Mouse (Mus musculus) left cerebral cortex, adult 18-20 months (tissue): ENCODE measurements around the gene 1110002E22Rik. TPM values are rescaled to one million over a fixed set of nuclear protein-coding genes. Genes with fewer than 3 reads are reported as not detected.

Source experiments
- DNase-seq, 2 experiments: peaks; one replicate each; pipeline ENCODE4 v3.0.0; 2021 to 2022; ENCODE audit warnings: low spot score in 2 of 2, mixed read lengths in 1 of 2
- total RNA-seq, 2 experiments: library from RNA; stranded (reverse); gene quantifications; 2 replicates each; pipeline ENCODE4 v1.2.3; 2021

Gene 1110002E22Rik
- total RNA-seq, 2 experiments from 2014 or later = 2.2 to 3.9 TPM

DNA sequence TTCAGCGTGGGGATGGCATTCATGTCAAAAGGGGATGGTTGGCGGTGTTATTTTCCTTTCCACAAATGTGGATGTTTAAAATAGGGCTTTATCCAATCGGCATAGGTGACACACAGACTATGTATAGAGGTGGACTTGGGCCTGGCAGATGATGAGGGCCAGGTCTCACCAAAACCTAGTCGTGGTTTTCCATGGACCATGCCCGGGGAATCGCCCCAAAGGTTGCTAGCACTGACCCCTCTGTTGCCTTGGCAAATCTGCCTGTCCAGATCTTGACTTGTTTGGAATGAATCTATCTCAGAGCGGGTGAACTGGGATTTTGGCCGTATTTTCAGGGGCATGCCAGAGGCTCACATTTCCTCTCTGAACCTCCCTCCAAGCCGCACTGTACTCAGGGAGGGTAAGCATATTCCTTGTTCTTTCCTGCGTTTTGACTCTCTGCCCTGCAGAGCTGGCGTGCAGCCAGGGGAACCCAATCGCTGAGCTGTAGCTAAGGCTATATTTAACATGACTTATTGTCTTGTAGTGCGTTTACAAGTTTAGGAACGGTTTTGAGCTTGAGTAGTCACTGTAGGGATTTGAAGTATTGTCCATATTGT, 1.0 kb upstream of the 1110002E22Rik start:
- peak in 1 of 2 experiments; percentile 36 for DNase-seq

GRCm38 (mm10) chr3:138065930-138066329, 1.1 kb downstream of the 1110002E22Rik start:
- peak in 1 of 2 experiments; percentile 4 for DNase-seq

- peak in 1 of 2 experiments; percentile 55 for DNase-seq
These were observed 1.6 kb downstream of the 1110002E22Rik start for GRCm38 (mm10) chr3:138066348-138066856.

DNA sequence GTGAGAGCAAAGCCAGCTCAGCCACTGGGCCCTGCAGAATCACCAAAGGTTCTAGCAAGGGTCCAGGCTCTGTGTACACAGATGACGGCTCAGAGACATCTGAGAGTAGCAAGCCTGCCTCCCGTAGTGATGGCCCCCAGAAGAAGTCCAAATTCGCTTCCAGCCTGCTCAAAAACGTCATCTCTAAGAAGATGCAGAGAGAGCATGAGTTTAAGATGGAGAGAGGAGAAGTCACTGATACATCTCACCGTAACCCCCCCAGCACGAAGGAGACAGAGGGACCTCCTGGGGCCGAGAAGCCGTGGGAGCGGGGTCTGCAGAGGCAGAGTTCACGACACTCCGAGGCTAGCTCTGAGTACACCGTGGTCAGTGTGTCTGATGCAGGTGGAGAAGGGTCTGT, 2.4 kb downstream of the 1110002E22Rik start, which contains the start of gene Gm5105:
Gene Gm5105, minus strand, starts transcription at position 101 of the 400 bp plus-strand sequence.
- no peak for DNase-seq

GRCm38 (mm10) chr3:138068103-138068502, 3.3 kb downstream of the 1110002E22Rik start:
- DNase-seq = no peak

DNA sequence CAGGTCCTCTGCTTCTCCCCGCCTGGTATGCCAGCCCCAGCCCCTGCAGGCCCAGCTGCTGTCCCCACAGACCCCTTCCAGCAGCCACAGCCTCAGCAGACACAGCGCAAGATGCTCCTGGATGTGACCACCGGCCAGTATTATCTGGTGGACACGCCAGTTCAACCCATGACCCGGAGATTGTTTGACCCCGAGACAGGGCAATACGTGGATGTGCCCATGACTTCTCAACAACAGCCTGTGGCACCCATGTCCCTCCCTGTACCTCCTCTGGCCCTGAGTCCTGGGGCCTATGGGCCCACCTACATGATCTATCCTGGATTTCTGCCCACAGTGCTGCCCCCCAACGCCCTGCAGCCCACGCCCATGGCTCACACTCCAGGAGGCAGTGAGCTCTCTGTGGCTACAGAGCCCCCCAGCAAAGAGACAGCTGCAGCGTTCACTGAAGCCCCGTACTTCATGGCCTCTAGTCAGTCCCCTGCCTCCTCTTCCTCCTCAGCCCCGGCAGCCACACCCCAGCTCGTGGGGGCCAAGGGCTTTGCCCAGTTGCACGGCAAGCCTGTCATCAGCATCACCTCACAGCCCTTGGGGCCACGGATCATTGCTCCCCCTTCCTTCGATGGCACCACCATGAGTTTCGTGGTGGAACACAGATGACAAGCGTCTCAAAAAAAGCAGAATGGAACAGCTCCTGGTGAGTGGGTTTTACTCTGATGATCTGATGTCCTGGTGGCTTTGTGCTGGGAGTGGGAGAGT, 5.1 kb downstream of the 1110002E22Rik start:
- no peak for DNase-seq

DNA sequence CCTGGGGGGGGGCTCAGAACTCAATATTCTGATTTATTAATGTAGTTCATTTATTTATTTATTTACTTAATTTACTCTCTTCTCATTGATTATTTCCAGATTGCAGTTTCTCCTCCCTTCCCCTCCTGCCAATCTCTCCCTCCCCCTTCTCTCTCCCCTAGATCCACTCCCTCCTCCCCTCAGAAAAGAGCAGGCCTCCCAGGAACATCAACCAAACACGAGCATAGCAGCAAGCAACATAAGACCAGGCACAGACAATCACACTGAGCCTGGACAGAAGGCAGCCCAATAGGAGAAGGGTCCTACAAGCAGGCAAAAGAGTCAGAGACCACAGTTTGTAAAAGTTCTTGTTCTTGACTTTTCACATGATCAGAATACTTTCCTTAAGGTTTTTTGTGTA, 6.2 kb downstream of the 1110002E22Rik start:
- DNase-seq = no peak

- no peak for DNase-seq
These were observed 6.7 kb downstream of the 1110002E22Rik start for GRCm38 (mm10) chr3:138071476-138072073.

DNA sequence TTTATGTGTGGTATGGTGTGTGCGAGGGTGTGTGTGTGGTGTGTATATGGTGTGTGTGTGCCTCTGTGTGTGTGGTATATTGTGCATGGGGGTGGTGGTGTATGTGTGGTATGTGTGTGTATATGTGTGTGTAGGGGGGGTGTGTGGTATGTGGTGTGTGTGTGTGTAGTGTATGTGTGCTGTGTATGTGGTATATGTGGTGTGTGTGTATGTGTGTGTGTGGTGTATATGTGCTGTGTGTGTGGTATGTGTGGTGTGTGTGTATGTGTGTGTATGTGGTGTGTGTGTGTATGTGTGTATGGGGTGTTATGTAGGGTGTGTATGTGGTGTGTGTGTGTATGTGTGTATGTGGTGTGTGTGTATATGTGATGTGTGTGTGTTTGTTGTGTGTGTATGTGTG, 9.4 kb downstream of the 1110002E22Rik start:
- DNase-seq = no peak

- no peak for DNase-seq
These were observed 10.4 kb downstream of the 1110002E22Rik start for GRCm38 (mm10) chr3:138075209-138075608.

GRCm38 (mm10) chr3:138077476-138078340, 12.9 kb downstream of the 1110002E22Rik start:
- DNase-seq = no peak

DNA sequence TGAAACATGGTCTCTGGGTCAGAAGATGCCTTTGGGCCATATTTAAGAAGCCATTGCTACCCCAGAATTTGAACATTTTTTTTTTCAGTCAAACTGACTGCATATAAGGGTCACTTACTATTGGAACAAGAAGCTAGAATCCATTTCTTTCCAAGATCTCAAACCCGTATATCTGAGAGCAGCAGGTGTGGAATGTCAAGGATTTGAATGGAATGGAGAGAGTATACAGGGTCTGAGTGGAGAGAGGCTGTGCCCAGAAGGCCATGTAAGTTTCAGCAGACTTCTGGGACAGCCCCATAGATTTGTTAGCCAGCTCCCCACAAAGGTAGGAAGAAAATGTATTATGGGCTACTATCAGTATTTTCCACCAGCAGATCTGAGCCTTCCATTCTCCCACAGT, 13.8 kb downstream of the 1110002E22Rik start:
- no peak for DNase-seq

GRCm38 (mm10) chr3:138083073-138083637, 18.3 kb downstream of the 1110002E22Rik start:
- DNase-seq = no peak

- DNase-seq = no peak
These were observed 19.0 kb downstream of the 1110002E22Rik start for GRCm38 (mm10) chr3:138083896-138084295.

DNA sequence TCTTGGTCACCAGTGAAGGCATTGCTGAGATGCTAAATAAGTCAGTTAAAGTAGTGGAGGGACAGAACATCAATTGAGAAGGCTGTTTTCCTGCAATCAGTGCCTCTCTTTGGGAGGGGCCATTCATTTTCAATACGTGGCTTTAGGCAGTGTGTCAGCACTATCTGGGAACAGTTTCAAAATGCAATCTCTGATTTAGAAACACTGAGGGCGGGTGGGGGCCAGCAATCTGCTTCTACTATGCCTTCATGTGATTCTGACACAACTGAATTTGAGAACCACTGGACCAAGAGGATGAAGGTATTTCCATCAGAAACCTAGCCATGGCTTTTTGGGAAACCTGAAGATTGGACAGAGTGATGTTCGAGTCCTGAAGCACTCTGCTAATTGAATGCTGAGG, 30.4 kb downstream of the 1110002E22Rik start:
- DNase-seq = peak; percentile 40 to 69

DNA sequence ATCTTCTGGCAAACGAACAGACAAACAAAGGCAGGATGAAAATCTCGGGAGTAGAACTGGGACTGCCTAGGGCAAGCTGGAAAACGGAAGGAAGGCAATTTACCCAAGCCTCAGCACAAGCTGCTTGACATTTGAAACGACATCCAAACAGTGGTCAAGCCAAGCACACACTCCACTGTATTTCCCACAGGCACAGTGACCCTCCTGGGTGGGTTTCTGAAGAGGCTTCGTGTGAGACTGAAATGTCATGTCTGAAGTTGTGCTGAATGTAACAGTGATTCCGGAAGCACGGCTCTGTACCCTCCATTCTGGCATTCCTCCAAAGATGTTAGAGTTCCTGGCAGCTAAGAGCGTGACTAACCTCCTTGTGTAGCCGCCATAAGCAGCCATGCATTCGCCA, 30.9 kb downstream of the 1110002E22Rik start:
- DNase-seq = no peak

DNA sequence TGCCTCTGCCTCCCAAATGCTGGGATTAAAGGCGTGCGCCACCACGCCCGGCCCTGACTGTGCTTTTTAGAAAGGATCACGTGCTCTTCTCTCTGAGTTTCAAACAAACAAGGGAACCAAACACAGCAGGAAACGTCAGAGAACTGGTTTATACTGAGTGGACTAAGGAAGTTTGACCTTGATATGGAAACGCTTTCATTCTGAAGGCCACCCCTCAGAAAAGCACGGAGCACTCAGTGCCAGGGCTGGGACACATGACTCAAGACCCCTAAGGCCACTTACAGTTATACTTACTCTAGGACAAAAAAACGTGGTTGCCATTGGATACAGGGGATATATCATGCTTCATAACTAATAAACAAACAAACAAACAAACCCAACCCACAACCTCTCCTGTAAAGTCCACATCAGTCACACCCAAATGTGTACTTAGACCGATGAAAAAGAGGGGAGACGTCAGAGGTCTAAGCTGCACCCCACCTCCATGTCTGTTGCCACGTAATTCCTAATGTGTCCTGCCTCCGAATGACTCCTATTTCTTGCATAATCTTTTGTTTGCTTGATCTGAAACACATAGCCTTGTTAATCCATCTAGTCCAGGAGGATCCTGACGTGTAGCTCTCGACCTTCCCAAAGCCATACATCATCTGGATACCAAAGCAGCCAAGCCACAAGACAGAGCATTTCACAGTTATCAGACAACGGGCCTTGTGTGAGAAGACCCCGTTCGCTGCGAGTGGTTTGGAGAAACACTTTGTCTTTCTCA, 31.6 kb downstream of the 1110002E22Rik start:
- DNase-seq = no peak

DNA sequence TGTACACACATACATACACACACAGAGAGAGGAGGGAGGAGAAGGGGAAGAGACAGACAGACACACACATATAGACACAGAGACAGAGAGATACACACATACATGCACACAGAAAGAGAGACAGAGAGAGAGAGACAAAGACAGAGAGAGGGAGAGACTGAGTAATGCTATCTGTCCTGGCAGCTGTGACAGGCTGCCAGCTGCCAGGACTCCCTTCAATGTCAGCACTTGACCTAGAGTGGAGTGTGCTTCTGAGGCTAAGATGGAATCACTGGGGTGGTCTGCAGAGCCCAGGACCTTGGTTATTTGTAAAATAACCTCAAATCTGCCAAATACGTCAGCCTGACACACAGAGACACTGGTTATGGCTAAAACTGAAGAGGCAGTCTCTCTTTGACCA, 32.9 kb downstream of the 1110002E22Rik start:
- DNase-seq = no peak

- no peak for DNase-seq
These were observed 37.1 kb downstream of the 1110002E22Rik start for GRCm38 (mm10) chr3:138101936-138102335.

DNA sequence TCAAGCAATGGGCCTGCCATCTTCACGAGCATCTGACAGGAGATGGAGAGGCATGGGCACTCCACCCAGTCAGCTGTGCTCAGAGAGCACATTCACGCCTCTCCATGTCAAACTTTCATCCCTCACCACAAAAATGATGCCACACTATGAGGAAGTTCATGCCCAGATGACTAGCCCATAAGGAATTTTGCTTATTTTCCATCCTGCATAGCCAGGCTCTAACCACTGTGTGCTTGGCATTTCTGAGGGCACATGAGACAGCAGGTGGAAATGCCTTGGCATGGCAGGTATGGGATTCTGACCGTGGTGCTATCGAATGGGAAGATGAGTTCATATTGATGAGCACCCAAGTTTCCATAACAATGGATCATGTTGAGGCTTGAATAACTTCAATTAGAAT, 38.8 kb downstream of the 1110002E22Rik start:
- no peak for DNase-seq
